Mouse (Mus musculus): ENCODE measurements around the gene Myh6.
"Not testable (repeated sequence)": the region's sequence is repeated elsewhere in the genome, so short reads cannot be mapped to it uniquely, and the experiment has no call there.

Myh6 gene

DNA sequence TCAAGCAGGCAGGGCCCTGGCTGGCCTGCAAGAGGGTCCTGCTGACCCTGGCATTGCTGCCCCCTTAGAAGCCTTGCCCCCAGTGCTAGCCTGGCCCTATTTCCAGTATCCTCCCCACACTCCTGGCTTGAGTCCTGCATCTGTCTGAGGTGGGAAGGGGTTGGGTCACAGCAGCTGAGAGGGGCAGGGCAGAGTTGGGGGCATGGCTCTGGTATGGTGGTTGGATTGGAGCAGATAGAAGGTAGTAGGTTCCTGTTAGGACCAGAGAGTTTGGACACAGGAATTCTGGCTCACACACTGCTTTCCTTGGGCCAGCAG, 28.1 kb upstream of the Myh6 start:
- in situ Hi-C loops (cut with MboI, MseI): no loop called here

GRCm38 (mm10) chr14:54994136-54994868, 27.6 kb upstream of the Myh6 start, which contains the start of gene Myh7:
Gene Myh7, minus strand, starts transcription at chr14:54994626.
- in situ Hi-C loops (cut with MboI, MseI): no loop called here

GRCm38 (mm10) chr14:54993636-54994035, 26.9 kb upstream of the Myh6 start:
- in situ Hi-C loops (cut with MboI, MseI): no loop called here

GRCm38 (mm10) chr14:54992196-54992595, 25.5 kb upstream of the Myh6 start:
- in situ Hi-C loops (cut with MboI, MseI): no loop called here

DNA sequence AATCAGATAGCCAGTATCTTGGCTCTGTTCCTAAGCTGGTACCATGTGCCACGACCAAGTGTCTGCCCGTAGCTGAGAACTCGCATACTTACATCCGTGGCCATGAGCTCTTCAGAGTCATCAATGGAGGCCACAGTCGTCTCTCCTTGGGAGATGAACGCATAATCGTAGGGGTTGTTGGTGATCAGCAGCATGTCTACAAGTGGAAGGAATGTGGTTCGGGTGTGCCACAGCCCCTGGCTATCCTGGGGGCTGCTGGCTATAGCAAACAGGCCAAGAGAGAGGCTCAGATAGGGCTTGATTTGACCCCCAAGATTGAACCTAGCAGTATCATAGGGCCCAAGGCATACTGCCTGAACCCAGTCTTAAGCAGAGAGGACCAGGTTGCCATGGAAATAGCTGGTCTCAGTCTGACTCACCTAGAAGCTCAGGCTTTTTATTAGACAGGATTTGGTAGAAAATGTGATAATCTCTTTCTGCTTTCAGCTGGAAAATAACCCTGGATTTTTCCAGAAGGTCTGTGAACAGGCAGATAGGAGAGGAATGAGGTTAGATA, 23.2 kb upstream of the Myh6 start:
- in situ Hi-C loops (cut with MboI, MseI): no loop called here

DNA sequence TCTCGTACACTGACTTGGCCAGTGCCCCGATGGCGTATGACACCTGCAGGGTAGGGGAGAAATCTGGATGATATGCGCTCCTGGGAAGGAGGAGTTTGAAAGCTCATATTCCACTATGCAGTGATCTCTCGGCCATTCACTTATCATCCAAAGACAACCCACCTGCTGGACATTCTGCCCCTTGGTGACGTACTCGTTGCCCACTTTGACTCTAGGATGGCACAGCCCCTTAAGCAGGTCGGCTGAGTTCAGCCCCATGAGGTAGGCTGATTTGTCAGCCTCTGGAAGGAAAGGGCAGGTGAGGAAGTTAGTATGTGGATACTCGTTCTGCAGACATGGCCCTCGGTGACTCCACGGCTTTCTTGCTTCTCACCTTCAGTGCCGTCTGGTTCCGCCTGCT, 22.2 kb upstream of the Myh6 start:
- in situ Hi-C loops (cut with MboI, MseI): no loop called here

DNA sequence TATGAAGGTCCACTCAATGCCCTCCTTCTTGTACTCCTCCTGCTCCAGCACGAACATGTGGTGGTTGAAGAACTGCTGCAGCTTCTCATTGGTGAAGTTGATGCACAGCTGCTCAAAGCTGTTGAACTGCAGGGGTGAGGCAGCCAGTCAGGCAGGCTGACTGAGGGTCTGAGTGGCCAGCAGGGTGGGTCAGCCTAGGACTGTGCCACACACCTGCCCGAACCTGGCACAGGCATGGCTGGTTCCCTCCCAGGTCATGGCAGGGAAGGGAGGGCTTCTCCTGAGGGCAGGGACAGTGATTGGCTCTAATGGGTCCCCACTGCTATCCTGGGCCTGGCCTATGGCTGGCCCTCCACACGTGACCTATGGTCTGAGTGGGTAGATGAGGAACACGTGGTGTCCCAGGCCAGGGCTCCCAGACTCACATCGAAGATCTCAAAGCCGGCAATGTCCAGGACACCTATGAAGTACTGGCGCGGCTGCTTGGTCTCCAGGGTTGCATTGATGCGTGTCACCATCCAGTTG, 21.7 kb upstream of the Myh6 start:
- in situ Hi-C loops (cut with MboI, MseI): not testable (repeated sequence)

DNA sequence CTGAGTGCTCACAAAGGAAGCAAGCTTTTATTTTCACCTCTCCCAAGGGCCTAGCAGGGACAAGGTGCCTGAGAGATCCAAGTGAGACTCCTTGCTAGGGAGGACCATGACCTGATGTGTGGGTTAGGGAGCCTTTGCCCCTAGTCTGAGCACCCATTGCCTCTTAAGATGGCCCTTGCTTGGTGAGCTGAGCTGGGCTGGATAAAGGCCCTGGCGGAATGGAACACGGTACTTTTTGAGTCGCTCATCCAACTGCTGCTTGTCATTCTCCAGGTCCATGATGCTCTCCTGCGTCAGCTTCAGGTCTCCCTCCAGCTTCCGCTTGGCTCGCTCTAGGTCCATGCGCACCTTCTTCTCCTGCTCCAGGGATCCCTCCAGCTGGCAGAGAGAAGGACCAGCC, 15.2 kb upstream of the Myh6 start:
- in situ Hi-C loops (cut with MboI, MseI): no loop called here

- in situ Hi-C loops (cut with MboI, MseI): loop anchor here (10.0 kb wide), 1 partner anchor 1376 kb away; no protein-coding TSS in a partner anchor
Measured at GRCm38 (mm10) chr14:54978664-54979063, 11.9 kb upstream of the Myh6 start.

DNA sequence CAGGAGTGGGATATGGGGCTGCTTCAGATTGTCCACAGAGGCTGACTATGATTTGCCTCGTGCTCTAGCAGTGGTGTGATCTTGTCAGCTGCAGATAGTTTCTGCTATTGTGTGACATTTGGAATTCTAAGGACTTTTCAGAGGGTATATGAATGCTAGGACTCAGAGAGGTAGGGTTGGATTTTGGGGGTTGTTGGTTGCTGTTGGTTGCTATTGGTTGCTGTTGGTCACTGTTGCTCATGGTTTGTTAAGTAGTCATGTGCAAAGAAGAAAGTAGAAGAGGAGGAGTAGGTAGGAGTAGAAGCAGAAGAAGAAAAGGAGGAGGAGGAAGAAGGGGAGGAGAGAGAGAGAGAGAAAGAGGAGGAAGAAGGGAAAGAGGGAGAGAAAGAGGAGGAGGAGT, 9.9 kb upstream of the Myh6 start, which contains the start of gene Gm17428:
Gm17428 (plus strand) TSS at position 301 of the 400 bp plus-strand sequence.
- in situ Hi-C loops (cut with MboI, MseI): loop anchor here (10.0 kb wide), 1 partner anchor 1378 kb away; no protein-coding TSS in a partner anchor

- in situ Hi-C loops (cut with MboI, MseI): loop anchor here (10.0 to 25.0 kb wide), 2 partner anchors 1038 to 1381 kb away; partner anchors contain the start of gene Mcpt1
Measured at GRCm38 (mm10) chr14:54974068-54974791, 7.5 kb upstream of the Myh6 start.

- in situ Hi-C loops (cut with MboI, MseI): loop anchor here (10.0 to 25.0 kb wide), 2 partner anchors 1040 to 1382 kb away; partner anchors contain the start of gene Mcpt1
Measured at GRCm38 (mm10) chr14:54972786-54973185, 6.1 kb upstream of the Myh6 start.

GRCm38 (mm10) chr14:54968344-54968743, 1.6 kb upstream of the Myh6 start:
- in situ Hi-C loops (cut with MboI, MseI): loop anchor here (25.0 kb wide), 1 partner anchor 1044 kb away; the partner anchor contains the start of gene Mcpt1

GRCm38 (mm10) chr14:54967874-54968273, 1.1 kb upstream of the Myh6 start:
- in situ Hi-C loops (cut with MboI, MseI): loop anchor here (25.0 kb wide), 1 partner anchor 1044 kb away; the partner anchor contains the start of gene Mcpt1

DNA sequence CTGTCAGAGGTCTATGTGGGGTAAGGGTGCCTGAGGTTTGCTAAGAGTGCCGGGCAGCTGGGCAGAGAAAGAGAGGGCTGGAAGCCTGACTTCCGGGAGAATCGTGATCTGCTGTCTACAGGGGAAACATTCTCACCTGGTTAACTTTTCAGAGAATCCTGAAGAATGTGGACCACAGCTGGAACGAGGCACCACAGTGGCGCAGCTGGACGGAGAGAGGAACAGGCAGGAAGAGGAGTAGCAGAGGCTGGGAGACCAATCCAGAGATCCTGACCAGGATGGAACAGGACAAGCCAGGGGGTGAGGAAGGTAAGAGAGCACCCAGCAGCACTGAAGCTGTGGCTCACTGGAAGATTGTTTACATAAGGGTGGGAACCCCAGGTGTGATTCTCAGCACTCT, 1.1 kb downstream of the Myh6 start:
- in situ Hi-C loops (cut with MboI, MseI): loop anchor here (25.0 kb wide), 1 partner anchor 1047 kb away; the partner anchor contains the start of gene Mcpt1

GRCm38 (mm10) chr14:54965044-54965443, 1.7 kb downstream of the Myh6 start:
- in situ Hi-C loops (cut with MboI, MseI): loop anchor here (25.0 kb wide), 1 partner anchor 1047 kb away; the partner anchor contains the start of gene Mcpt1

DNA sequence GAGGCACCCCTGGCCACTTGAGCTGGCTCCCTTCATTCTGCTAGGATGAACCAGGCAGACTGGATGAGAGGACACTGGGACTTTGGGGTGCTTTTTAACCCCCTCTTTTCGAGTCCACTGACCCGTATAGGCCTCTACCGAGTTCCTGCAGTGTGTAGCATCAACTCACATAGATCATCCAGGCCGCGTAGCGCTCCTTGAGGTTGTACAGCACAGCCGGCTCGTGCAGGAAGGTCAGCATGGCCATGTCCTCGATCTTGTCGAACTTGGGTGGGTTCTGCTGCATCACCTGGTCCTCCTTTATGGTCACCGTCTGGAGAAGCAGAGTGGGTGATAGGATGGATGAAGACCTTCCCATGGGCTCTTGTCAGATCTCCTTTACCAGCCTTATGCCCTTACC, 3.0 kb downstream of the Myh6 start:
- in situ Hi-C loops (cut with MboI, MseI): loop anchor here (25.0 kb wide), 1 partner anchor 1049 kb away; the partner anchor contains the start of gene Mcpt1

DNA sequence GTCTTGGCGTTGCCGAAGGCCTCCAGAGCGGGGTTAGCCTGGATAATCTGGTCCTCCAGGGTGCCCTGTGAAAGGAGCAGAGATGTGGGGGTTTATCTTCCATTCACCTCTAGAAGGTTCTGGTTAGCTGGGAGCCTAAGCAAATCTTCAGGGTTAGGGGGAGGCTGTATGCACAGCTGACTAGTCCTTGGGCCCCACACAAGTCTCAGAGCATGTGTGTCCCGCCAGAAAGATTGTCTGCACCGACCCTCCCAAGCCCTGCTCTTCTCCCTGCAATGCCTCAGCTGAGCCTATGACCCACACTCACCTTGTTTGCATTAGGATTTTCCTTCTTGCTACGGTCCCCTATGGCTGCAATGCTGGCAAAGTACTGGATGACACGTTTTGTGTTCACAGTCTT, 4.0 kb downstream of the Myh6 start:
- in situ Hi-C loops (cut with MboI, MseI): loop anchor here (25.0 kb wide), 1 partner anchor 1050 kb away; the partner anchor contains the start of gene Mcpt1

- in situ Hi-C loops (cut with MboI, MseI): loop anchor here (25.0 kb wide), 1 partner anchor 1051 kb away; the partner anchor contains the start of gene Mcpt1
Measured at GRCm38 (mm10) chr14:54961487-54961886, 5.2 kb downstream of the Myh6 start.

DNA sequence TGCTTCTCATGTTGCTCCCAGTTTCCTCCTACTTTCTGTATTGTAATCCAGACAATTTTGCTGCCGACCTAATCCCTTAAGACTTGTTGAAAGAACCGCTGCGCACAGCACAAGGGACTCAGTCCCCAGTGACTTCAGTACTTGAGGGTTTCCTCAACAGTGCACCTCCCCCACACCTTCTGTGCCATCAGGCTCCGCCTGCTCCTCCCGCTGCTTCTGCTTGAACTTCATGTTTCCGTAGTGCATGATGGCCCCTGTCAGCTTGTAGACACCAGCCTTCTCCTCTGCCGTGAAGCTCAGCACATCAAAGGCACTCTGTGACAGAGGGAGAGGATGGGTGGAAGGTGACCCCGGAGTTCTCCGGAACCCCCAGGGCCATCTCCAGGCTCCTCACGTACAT, 6.0 kb downstream of the Myh6 start:
- in situ Hi-C loops (cut with MboI, MseI): loop anchor here (25.0 kb wide), 1 partner anchor 1052 kb away; the partner anchor contains the start of gene Mcpt1

DNA sequence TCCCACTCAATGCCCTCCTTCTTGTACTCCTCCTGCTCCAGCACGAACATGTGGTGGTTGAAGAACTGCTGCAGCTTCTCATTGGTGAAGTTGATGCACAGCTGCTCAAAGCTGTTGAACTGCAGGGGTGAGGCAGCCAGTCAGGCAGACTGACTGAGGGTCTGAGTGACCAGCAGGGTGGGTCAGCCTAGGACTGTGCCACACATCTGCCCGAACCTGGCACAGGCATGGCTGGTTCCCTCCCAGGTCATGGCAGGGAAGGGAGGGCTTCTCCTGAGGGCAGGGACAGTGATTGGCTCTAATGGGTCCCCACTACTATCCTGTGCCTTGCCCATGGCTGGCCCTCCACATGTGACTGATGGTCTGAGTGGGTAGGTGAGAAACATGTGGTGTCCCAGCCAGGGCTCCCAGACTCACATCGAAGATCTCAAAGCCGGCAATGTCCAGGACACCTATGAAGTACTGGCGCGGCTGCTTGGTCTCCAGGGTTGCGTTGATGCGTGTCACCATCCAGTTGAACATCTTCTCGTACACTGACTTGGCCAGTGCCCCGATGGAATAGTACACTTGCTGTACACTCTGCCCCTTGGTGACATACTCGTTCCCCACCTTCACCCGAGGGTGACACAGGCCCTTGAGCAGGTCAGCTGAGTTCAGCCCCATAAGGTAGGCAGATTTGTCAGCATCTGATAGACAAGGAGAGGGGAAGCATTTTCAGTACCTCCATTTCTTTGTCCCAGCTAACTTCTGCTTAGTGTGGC, 6.7 kb downstream of the Myh6 start:
- in situ Hi-C loops (cut with MboI, MseI): loop anchor here (25.0 kb wide), 1 partner anchor 1052 kb away; the partner anchor contains the start of gene Mcpt1
